Mouse (Mus musculus): Measurements from ENCODE around the gene Adam17. TPM values are rescaled to one million over a fixed set of nuclear protein-coding genes. Genes with fewer than 3 reads are reported as not detected.

Adam17 gene
- polyA plus RNA-seq, 1 experiment from 2014 or later: 23.0 TPM

DNA sequence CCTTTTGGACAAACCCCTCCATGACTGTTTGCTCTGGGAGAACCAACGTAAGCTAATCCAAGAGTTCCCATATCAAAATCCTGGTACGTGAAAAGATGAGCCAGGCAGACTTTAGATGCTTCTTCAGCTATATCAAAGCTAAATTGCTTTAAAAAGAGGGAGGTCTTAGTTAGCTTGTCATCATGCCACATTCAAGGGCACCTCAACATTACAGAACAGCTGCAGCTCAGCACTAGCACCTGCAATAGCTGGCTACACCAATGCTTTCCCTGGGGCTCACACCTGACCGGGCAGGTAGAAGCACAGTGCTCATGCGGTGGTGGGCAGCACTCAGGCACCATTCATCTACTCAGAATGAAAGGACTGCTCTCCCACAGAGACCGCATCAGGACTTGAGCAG, 32.8 kb downstream of the Adam17 start:
- 95% methylated on average over 5 of the region's 5 CpGs for WGBS
- Histone ChIP-seq H3K9ac (replicated peaks) (no peak overlapping the region), H3K36me3 (peaks cover 59% of the 10 kb centered on the region), H3K9me3 (no peaks in the 10 kb centered on the region), H3K4me3 (replicated peaks) (no peak overlapping the region), H3K4me1 (replicated peaks) (no peaks in the 10 kb centered on the region), H3K27me3 (no peaks in the 10 kb centered on the region), H3K4me2 (replicated peaks) (no peak overlapping the region), H3K27ac (no peak overlapping the region)
- no peak for ATAC-seq

- no peak for ATAC-seq
- Histone ChIP-seq H3K27ac (no peak overlapping the region), H3K27me3 (no peaks in the 10 kb centered on the region), H3K9ac (replicated peaks) (no peak overlapping the region), H3K4me1 (replicated peaks) (no peaks in the 10 kb centered on the region), H3K4me3 (replicated peaks) (no peak overlapping the region), H3K9me3 (no peaks in the 10 kb centered on the region), H3K4me2 (replicated peaks) (no peak overlapping the region), H3K36me3 (peaks cover 74% of the 10 kb centered on the region)
- 95% methylated on average over 5 of the region's 5 CpGs for WGBS
Measured at GRCm38 (mm10) chr12:21337171-21337570, 36.3 kb downstream of the Adam17 start.

- H3K4me1 ChIP-seq (replicated peaks): no peaks in the 10 kb centered on the region
- H3K9me3 ChIP-seq: no peaks in the 10 kb centered on the region
- 85% methylated on average over 7 of the region's 7 CpGs for WGBS
- no peak overlapping the region for H3K4me2 ChIP-seq (replicated peaks)
- H3K36me3 ChIP-seq: peaks cover 78% of the 10 kb centered on the region
- ATAC-seq: no peak
- no peak overlapping the region for H3K9ac ChIP-seq (replicated peaks)
- H3K4me3 ChIP-seq (replicated peaks): no peak overlapping the region
- H3K27me3 ChIP-seq: no peaks in the 10 kb centered on the region
- no peak overlapping the region for H3K27ac ChIP-seq
Measured at GRCm38 (mm10) chr12:21335869-21336268, 37.6 kb downstream of the Adam17 start.

DNA sequence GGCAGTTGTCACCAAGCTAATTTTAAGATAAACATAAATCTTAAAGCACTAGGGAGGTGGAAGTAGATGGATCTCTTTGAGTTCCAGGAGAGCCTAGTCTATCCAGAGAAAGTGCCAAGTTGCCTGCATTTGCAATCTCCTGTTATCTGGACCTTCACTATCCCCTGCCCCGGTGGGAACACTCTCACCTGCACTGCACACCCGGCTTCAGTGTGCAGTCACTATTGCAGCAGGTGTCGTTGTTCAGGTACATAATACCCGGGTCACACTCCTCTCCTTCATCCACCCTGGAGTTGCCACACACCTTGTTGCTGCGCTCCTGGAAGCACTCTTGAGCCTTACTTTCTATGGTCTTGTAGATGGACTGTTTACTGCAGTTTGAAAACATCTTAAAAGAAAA, 39.7 kb downstream of the Adam17 start:
- no peak overlapping the region for H3K27ac ChIP-seq
- no peaks in the 10 kb centered on the region for H3K9me3 ChIP-seq
- H3K4me1 ChIP-seq (replicated peaks): no peaks in the 10 kb centered on the region
- H3K36me3 ChIP-seq: peaks cover 78% of the 10 kb centered on the region
- no peaks in the 10 kb centered on the region for H3K27me3 ChIP-seq
- no peak for ATAC-seq
- WGBS: 96% methylated on average over 5 of the region's 5 CpGs
- no peak overlapping the region for H3K4me3 ChIP-seq (replicated peaks)
- no peak overlapping the region for H3K9ac ChIP-seq (replicated peaks)
- no peak overlapping the region for H3K4me2 ChIP-seq (replicated peaks)

DNA sequence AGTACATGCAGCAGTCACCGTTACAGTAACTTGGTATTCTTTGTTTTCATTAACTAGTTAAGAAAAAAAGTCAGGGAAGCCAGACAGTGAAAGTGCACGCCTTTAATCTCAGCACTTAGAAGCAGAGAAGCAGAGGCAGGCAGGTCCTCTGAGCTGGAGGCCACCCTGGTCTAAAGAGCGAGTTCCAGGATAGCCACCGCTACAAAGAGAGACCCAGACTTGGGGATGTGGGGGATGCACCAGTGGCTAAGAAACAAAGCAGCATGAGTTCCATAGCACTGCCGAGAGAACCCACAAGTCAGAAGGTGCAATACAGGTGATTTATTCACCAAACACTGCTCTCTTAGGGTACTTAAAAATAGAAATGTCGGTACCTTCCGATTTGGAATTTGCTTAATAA, 40.4 kb downstream of the Adam17 start:
- peaks cover 83% of the 10 kb centered on the region for H3K36me3 ChIP-seq
- ATAC-seq: no peak
- WGBS: 92% methylated on average over 7 of the region's 7 CpGs

GRCm38 (mm10) chr12:21331711-21332110, 41.7 kb downstream of the Adam17 start:
- H3K4me3 ChIP-seq (replicated peaks): no peak overlapping the region
- H3K9me3 ChIP-seq: no peaks in the 10 kb centered on the region
- H3K4me1 ChIP-seq (replicated peaks): no peaks in the 10 kb centered on the region
- no peak overlapping the region for H3K4me2 ChIP-seq (replicated peaks)
- 85% methylated on average over 6 of the region's 6 CpGs for WGBS
- H3K9ac ChIP-seq (replicated peaks): no peak overlapping the region
- H3K27me3 ChIP-seq: no peaks in the 10 kb centered on the region
- peaks cover 89% of the 10 kb centered on the region for H3K36me3 ChIP-seq
- no peak overlapping the region for H3K27ac ChIP-seq
- ATAC-seq: no peak

More for the DNA sequence above, 40.4 kb downstream of the Adam17 start:
- H3K4me2 ChIP-seq (replicated peaks): no peak overlapping the region
- no peak overlapping the region for H3K4me3 ChIP-seq (replicated peaks)
- H3K4me1 ChIP-seq (replicated peaks): no peaks in the 10 kb centered on the region
- no peak overlapping the region for H3K9ac ChIP-seq (replicated peaks)
- no peak overlapping the region for H3K27ac ChIP-seq
- no peaks in the 10 kb centered on the region for H3K9me3 ChIP-seq
- no peaks in the 10 kb centered on the region for H3K27me3 ChIP-seq

DNA sequence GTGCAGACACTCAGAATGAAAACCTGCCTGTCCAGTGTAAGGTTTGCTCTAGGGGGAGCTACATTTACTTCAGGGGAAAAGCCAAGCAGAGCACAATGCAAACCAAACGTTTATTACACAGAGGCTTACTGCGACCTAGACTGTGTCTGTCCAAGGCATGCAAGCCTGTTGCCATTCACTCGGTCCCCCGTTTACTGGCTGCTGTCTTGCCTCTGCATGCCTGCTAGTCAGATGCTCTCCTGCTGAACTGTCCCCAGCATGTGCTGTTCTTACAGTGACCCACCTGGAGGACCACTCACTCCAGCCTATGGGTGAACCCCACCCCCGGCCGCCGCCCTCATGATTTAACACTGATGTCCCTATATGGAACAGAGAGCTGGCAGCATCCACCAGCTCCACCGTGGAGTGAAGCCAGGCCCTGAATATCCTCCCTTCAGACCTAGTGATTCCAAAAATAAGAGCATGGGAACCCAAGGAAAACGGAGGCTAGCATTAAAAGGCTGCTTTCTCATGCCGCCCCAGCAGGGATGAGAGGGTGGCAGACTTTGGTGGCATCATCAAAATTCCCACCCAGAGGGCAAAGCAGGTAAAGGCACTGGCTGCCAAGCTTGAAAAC, 42.4 kb downstream of the Adam17 start:
- H3K4me2 ChIP-seq (replicated peaks): no peak overlapping the region
- 92% methylated on average over 10 of the region's 10 CpGs for WGBS
- no peak overlapping the region for H3K9ac ChIP-seq (replicated peaks)
- ATAC-seq: no peak
- peaks cover 88% of the 10 kb centered on the region for H3K36me3 ChIP-seq
- no peak overlapping the region for H3K27ac ChIP-seq
- H3K4me3 ChIP-seq (replicated peaks): no peak overlapping the region
- H3K9me3 ChIP-seq: no peaks in the 10 kb centered on the region
- H3K4me1 ChIP-seq (replicated peaks): no peaks in the 10 kb centered on the region
- H3K27me3 ChIP-seq: no peaks in the 10 kb centered on the region

GRCm38 (mm10) chr12:21329661-21330400, 43.6 kb downstream of the Adam17 start:
- ATAC-seq: no peak
- Histone ChIP-seq H3K9me3 (no peaks in the 10 kb centered on the region), H3K4me3 (replicated peaks) (no peak overlapping the region), H3K4me2 (replicated peaks) (no peak overlapping the region), H3K36me3 (peaks cover 89% of the 10 kb centered on the region), H3K27ac (no peak overlapping the region), H3K9ac (replicated peaks) (no peak overlapping the region), H3K4me1 (replicated peaks) (no peaks in the 10 kb centered on the region), H3K27me3 (no peaks in the 10 kb centered on the region)
- 92% methylated on average over 9 of the region's 9 CpGs for WGBS

GRCm38 (mm10) chr12:21326325-21326724, 47.1 kb downstream of the Adam17 start:
- no peak overlapping the region for H3K4me2 ChIP-seq (replicated peaks)
- no peaks in the 10 kb centered on the region for H3K9me3 ChIP-seq
- H3K4me3 ChIP-seq (replicated peaks): no peak overlapping the region
- no peaks in the 10 kb centered on the region for H3K4me1 ChIP-seq (replicated peaks)
- no peak overlapping the region for H3K9ac ChIP-seq (replicated peaks)
- no peak overlapping the region for H3K27ac ChIP-seq
- no peaks in the 10 kb centered on the region for H3K27me3 ChIP-seq
- H3K36me3 ChIP-seq: peaks cover 89% of the 10 kb centered on the region
- ATAC-seq: no peak
- WGBS: 93% methylated on average over 3 of the region's 3 CpGs

GRCm38 (mm10) chr12:21325266-21325665, 48.2 kb downstream of the Adam17 start:
- no peak overlapping the region for H3K27ac ChIP-seq
- peaks cover 86% of the 10 kb centered on the region for H3K36me3 ChIP-seq
- H3K4me3 ChIP-seq (replicated peaks): no peak overlapping the region
- H3K9ac ChIP-seq (replicated peaks): no peak overlapping the region
- H3K4me2 ChIP-seq (replicated peaks): no peak overlapping the region
- no peaks in the 10 kb centered on the region for H3K27me3 ChIP-seq
- H3K4me1 ChIP-seq (replicated peaks): no peaks in the 10 kb centered on the region
- no peak for ATAC-seq
- 92% methylated on average over 8 of the region's 8 CpGs for WGBS
- H3K9me3 ChIP-seq: no peaks in the 10 kb centered on the region

DNA sequence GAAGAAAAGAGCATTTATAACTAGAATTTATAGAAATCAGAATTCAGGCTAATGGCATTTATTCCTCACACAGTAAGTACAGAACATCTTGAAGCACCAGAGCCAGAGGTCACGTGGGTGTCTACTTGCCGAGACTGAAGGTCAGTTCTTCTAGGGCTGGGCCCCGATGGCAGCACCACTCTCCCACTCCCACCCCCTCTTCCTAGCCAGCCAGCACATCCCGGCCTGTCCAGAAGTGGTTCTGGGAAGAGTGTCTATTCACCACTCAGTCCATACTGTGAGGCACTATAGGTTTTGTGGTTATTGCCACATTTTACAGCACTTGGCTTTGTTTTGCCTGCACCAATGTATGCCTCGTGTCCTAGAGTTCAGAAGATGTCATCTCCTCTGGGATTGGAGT, 49.3 kb downstream of the Adam17 start:
- Histone ChIP-seq H3K4me2 (replicated peaks) (no peak overlapping the region), H3K36me3 (peaks cover 74% of the 10 kb centered on the region), H3K4me3 (replicated peaks) (no peak overlapping the region), H3K9me3 (no peaks in the 10 kb centered on the region), H3K27ac (no peak overlapping the region), H3K9ac (replicated peaks) (no peak overlapping the region), H3K4me1 (replicated peaks) (no peaks in the 10 kb centered on the region), H3K27me3 (no peaks in the 10 kb centered on the region)
- ATAC-seq: no peak
- WGBS: 86% methylated on average over 5 of the region's 5 CpGs

DNA sequence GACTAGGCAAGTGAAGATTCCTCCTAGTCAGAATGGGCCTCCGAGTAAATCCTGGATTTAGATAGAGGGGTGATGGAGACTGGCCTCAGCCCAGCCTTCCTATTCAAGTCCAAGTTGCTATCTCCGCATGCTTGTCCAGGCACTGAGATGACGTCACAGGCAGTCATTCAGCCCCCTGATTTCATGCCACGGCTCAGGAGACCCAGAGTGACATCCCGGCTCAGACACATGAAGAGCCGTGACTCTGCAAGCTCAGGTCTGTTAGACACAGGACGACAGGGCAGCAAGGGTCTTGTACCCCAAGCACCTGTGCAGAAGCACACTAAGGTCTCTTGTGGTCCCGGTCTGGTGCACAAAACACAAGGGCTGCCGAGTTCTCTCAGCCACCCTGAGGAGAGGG, 50.6 kb downstream of the Adam17 start:
- 81% methylated on average over 9 of the region's 9 CpGs for WGBS
- H3K27me3 ChIP-seq: no peaks in the 10 kb centered on the region
- no peak overlapping the region for H3K27ac ChIP-seq
- H3K36me3 ChIP-seq: peaks cover 62% of the 10 kb centered on the region
- H3K9me3 ChIP-seq: no peaks in the 10 kb centered on the region
- no peak overlapping the region for H3K4me3 ChIP-seq (replicated peaks)
- no peaks in the 10 kb centered on the region for H3K4me1 ChIP-seq (replicated peaks)
- H3K4me2 ChIP-seq (replicated peaks): no peak overlapping the region
- H3K9ac ChIP-seq (replicated peaks): no peak overlapping the region
- no peak for ATAC-seq

GRCm38 (mm10) chr12:21322296-21322695, 51.1 kb downstream of the Adam17 start:
- Histone ChIP-seq H3K27ac (no peak overlapping the region), H3K4me2 (replicated peaks) (no peak overlapping the region), H3K9me3 (no peaks in the 10 kb centered on the region), H3K27me3 (no peaks in the 10 kb centered on the region), H3K4me3 (replicated peaks) (no peak overlapping the region), H3K36me3 (peaks cover 57% of the 10 kb centered on the region), H3K9ac (replicated peaks) (no peak overlapping the region), H3K4me1 (replicated peaks) (peaks cover 2% of the 10 kb centered on the region; the same call in 1 of the 2 replicates)
- no peak for ATAC-seq
- WGBS: 88% methylated on average over 4 of the region's 4 CpGs

All from midbrain, embryonic 13.5 days (tissue).